Comparison of ENCODE assay signal across 18 mouse cellular contexts in genomic region chr4:63556665-63557064, GRCm38 (mm10). TPM values are rescaled to one million over a fixed set of nuclear protein-coding genes. Genes with fewer than 3 reads are reported as not detected.
DNase-seq lines count a peak whose midpoint lies in the region; ATAC-seq and TF ChIP-seq lines count a peak whose summit lies in the region.
"Had no signal": no experiment of that assay in that cellular context is flagged by ENCODE, and none has a peak within 500 bp of the region (broad histone marks: within the 10 kb centered on the region; RNA-seq: fewer than 3 reads in every experiment).

No protein-coding gene starts in this region.

- no peak for TF ChIP-seq POLR2A in kidney, adult 2 months (IDR thresholded peaks at IDR 0.05; ENCODE audit: low read depth, low read length)

- peaks cover 31% of the 10 kb centered on the region for H3K4me1 ChIP-seq in heart, embryonic 11.5 days (ENCODE audit: control insufficient read depth, insufficient read depth, low read length)
- H3K4me1 ChIP-seq in kidney, embryonic 16.5 days (ENCODE audit: insufficient read depth, low read length): peaks cover 40% of the 10 kb centered on the region
- H3K4me1 ChIP-seq in kidney, adult 2 months (ENCODE audit: control insufficient read depth, insufficient read depth, low read length): peaks cover 30% of the 10 kb centered on the region
- peaks cover 65% of the 10 kb centered on the region for H3K4me1 ChIP-seq in liver, embryonic 13.5 days (replicated peaks)

- no peaks in the 10 kb centered on the region for H3K27me3 ChIP-seq in heart, embryonic 11.5 days (ENCODE audit: control insufficient read depth, insufficient read depth, low read length)
- no peaks in the 10 kb centered on the region for H3K27me3 ChIP-seq in kidney, embryonic 16.5 days (ENCODE audit: insufficient read depth, low read length)
- H3K27me3 ChIP-seq in kidney, adult 2 months (replicated peaks; ENCODE audit: control insufficient read depth, insufficient read depth, low read length): no peaks in the 10 kb centered on the region
- no peaks in the 10 kb centered on the region for H3K27me3 ChIP-seq in liver, embryonic 13.5 days
- H3K27me3 ChIP-seq: embryonic facial prominence, embryonic 12.5 days had no signal

- no peak for TF ChIP-seq CTCF in kidney, adult 2 months (conservative IDR thresholded peaks at IDR 0.05; ENCODE audit: insufficient read depth, insufficient read length, low read depth, low read length)

- peak overlapping the region; percentile 37 for H3K4me2 ChIP-seq in heart, embryonic 11.5 days
- H3K4me2 ChIP-seq in kidney, embryonic 16.5 days (replicated peaks; ENCODE audit: low read depth, low read length): no peak overlapping the region
- H3K4me2 ChIP-seq in liver, embryonic 13.5 days: peak overlapping the region; percentile 85; the same call in 1 of the 2 replicates
- H3K4me2 ChIP-seq: embryonic facial prominence, embryonic 12.5 days; hindbrain, embryonic 14.5 days had no signal

- DNase-seq in heart, postnatal 14 days: no peak
- DNase-seq in kidney, adult 2 months: no peak
- peak; percentile 32 for DNase-seq in A20 (ENCODE audit: low read depth, low spot score)
- DNase-seq in liver, embryonic 13.5 days: no peak
- no peak for DNase-seq in gastrocnemius, postnatal 10 days
- no peak for DNase-seq in spleen, postnatal 14 days (ENCODE audit: low spot score in 2 of 2)
- DNase-seq: cerebellum, adult 11-12 months; lung, postnatal 10 days; right cerebral cortex, adult 18-20 months had no signal

- intact Hi-C loops in heart, postnatal 14 days (cut with DNase I): no loop called here

- H3K9me3 ChIP-seq in heart, embryonic 11.5 days (replicated peaks; ENCODE audit: control insufficient read depth, low read length): no peaks in the 10 kb centered on the region
- no peaks in the 10 kb centered on the region for H3K9me3 ChIP-seq in kidney, embryonic 16.5 days (ENCODE audit: low read length)
- no peaks in the 10 kb centered on the region for H3K9me3 ChIP-seq in liver, embryonic 13.5 days (replicated peaks)
- H3K9me3 ChIP-seq: embryonic facial prominence, embryonic 12.5 days; limb, embryonic 10.5 days; midbrain, embryonic 12.5 days had no signal

- ATAC-seq in heart, embryonic 11.5 days (replicated peaks; ENCODE audit: insufficient number of reproducible peaks, low FRiP score, low TSS enrichment): no peak
- ATAC-seq in kidney, embryonic 16.5 days (ENCODE audit: low FRiP score, low TSS enrichment): no peak
- no peak for ATAC-seq in liver, embryonic 13.5 days (ENCODE audit: low read depth)

- 64% methylated on average over 5 of the region's 5 CpGs for WGBS in heart, embryonic 11.5 days (ENCODE audit: insufficient replicate concordance)
- WGBS in kidney, embryonic 16.5 days: 62% methylated on average over 5 of the region's 5 CpGs
- WGBS in kidney, adult 2 months: 67% methylated on average over 5 of the region's 5 CpGs
- 56% methylated on average over 5 of the region's 5 CpGs for WGBS in liver, embryonic 13.5 days (ENCODE audit: insufficient replicate concordance)

- H3K9ac ChIP-seq in heart, embryonic 11.5 days (ENCODE audit: low read depth, low read length): no peak overlapping the region
- 0 out of 2 replicates have a peak overlapping the region, but pooled peaks have one; percentile 27 for H3K9ac ChIP-seq in kidney, embryonic 16.5 days (replicated peaks; ENCODE audit: low read length)
- H3K9ac ChIP-seq in liver, embryonic 13.5 days: no peak overlapping the region
- H3K9ac ChIP-seq: embryonic facial prominence, embryonic 12.5 days; hindbrain, embryonic 14.5 days; midbrain, embryonic 12.5 days had no signal

- no peak overlapping the region for H3K4me3 ChIP-seq in heart, embryonic 11.5 days (ENCODE audit: low read depth, low read length)
- no peak overlapping the region for H3K4me3 ChIP-seq in kidney, embryonic 16.5 days (ENCODE audit: low read length)
- H3K4me3 ChIP-seq in kidney, adult 2 months (ENCODE audit: insufficient read depth, low read depth, low read length): no peak overlapping the region
- H3K4me3 ChIP-seq in liver, embryonic 13.5 days (replicated peaks): no peak overlapping the region
- H3K4me3 ChIP-seq: embryonic facial prominence, embryonic 12.5 days; midbrain, embryonic 12.5 days had no signal

- H3K27ac ChIP-seq in heart, embryonic 11.5 days (ENCODE audit: low read depth, low read length): no peak overlapping the region
- peak overlapping the region; percentile 54; the same call in 1 of the 2 replicates for H3K27ac ChIP-seq in kidney, embryonic 16.5 days (ENCODE audit: low read length)
- H3K27ac ChIP-seq in kidney, adult 2 months (ENCODE audit: insufficient read depth, low read depth, low read length): no peak overlapping the region
- no peak overlapping the region for H3K27ac ChIP-seq in liver, embryonic 13.5 days
- H3K27ac ChIP-seq: embryonic facial prominence, embryonic 12.5 days; hindbrain, embryonic 14.5 days; midbrain, embryonic 12.5 days had no signal

- peaks cover 20% of the 10 kb centered on the region for H3K36me3 ChIP-seq in heart, embryonic 11.5 days (ENCODE audit: control insufficient read depth, insufficient read depth, low read length)
- H3K36me3 ChIP-seq in kidney, embryonic 16.5 days (ENCODE audit: insufficient read depth, low read length): peaks cover 24% of the 10 kb centered on the region
- no peaks in the 10 kb centered on the region; the same call in 1 of the 2 replicates for H3K36me3 ChIP-seq in kidney, adult 2 months (ENCODE audit: control insufficient read depth, insufficient read depth, low read length)
- peaks cover 15% of the 10 kb centered on the region for H3K36me3 ChIP-seq in liver, embryonic 13.5 days

RNA-seq across cellular contexts. Expression of gene Tmem268, which starts 1.9 kb away (rescaled TPM):
- polyA plus RNA-seq in heart, embryonic 11.5 days (2014; fragmentation: Nextera tagmentation; extraction: Ambion mirVana): 5.5 and 5.8 TPM in 2 replicates
- 1 to 10 TPM; 6.8 to 9.5 TPM for total RNA-seq in heart, postnatal 14 days (2021)
- 6.6 TPM in 2 replicates for polyA plus RNA-seq in kidney, embryonic 16.5 days (2015; fragmentation: Nextera tagmentation; extraction: Ambion mirVana)
- 9.1 and 10.1 TPM in 2 replicates for polyA plus RNA-seq in kidney, adult 2 months (2012; rRNA removed)
- 6.4 and 7.9 TPM in 2 replicates for polyA plus RNA-seq in liver, embryonic 13.5 days (2015; fragmentation: Nextera tagmentation; extraction: Ambion mirVana)
- 1 to 10 TPM; 7.9 to 8.8 TPM for total RNA-seq in gastrocnemius, postnatal 10 days (2021)

RNA-seq across cellular contexts. Expression of gene Atp6v1g1, which starts 12.1 kb away (rescaled TPM):
- 213 and 221 TPM in 2 replicates for polyA plus RNA-seq in heart, embryonic 11.5 days (2014; fragmentation: Nextera tagmentation; extraction: Ambion mirVana)
- total RNA-seq in heart, postnatal 14 days (2021): 100 to 1,000 TPM; 149 to 156 TPM
- polyA plus RNA-seq in kidney, embryonic 16.5 days (2015; fragmentation: Nextera tagmentation; extraction: Ambion mirVana): 305 and 320 TPM in 2 replicates
- 76.1 and 117 TPM in 2 replicates for polyA plus RNA-seq in kidney, adult 2 months (2012; rRNA removed)
- 125 and 135 TPM in 2 replicates for polyA plus RNA-seq in liver, embryonic 13.5 days (2015; fragmentation: Nextera tagmentation; extraction: Ambion mirVana)
- total RNA-seq in gastrocnemius, postnatal 10 days (2021): 100 to 1,000 TPM; 279 to 306 TPM

RNA-seq across cellular contexts. Expression of gene Gm11213, which starts 48.4 kb away (rescaled TPM):
- polyA plus RNA-seq in heart, embryonic 11.5 days (2014; fragmentation: Nextera tagmentation; extraction: Ambion mirVana): not detected in 2 replicates
- not detected for total RNA-seq in heart, postnatal 14 days (2021)
- polyA plus RNA-seq in kidney, embryonic 16.5 days (2015; fragmentation: Nextera tagmentation; extraction: Ambion mirVana): not detected in 2 replicates
- polyA plus RNA-seq in kidney, adult 2 months (2012; rRNA removed): not detected in 2 replicates
- polyA plus RNA-seq in liver, embryonic 13.5 days (2015; fragmentation: Nextera tagmentation; extraction: Ambion mirVana): not detected in 2 replicates
- not detected for total RNA-seq in gastrocnemius, postnatal 10 days (2021)
- total RNA-seq: gastrocnemius, postnatal 4 days had no signal
- polyA plus RNA-seq: brain, embryonic 14.5 days; embryonic facial prominence, embryonic 12.5 days; frontal cortex, adult 2 months; hindbrain, embryonic 14.5 days; limb, embryonic 10.5 days; midbrain, embryonic 12.5 days had no signal
